Mouse (Mus musculus): Measurements from ENCODE around the gene Hbq1a.

GRCm38 (mm10) chr11:32345504-32346297 lies 45.8 kb downstream of the Hbq1a start:
- TF ChIP-seq CTCF (IDR thresholded peaks at IDR 0.05; ENCODE audit: low read depth) (no peak), EP300 (optimal IDR thresholded peaks at IDR 0.05) (no peak)
